Mouse (Mus musculus): ENCODE measurements around the gene Slc26a10. TPM values are rescaled to one million over a fixed set of nuclear protein-coding genes. Genes with fewer than 3 reads are reported as not detected.

The Slc26a10 gene
- polyA plus RNA-seq, 1 experiment from 2014 or later, result 1.4 TPM

- H3K4me3 ChIP-seq (ENCODE audit: low read length), result peak overlapping the region; percentile 13
- H3K9ac ChIP-seq (ENCODE audit: low read depth, low read length), result no peak overlapping the region
- 3% methylated on average over 29 of the region's 29 CpGs for WGBS
- H3K27me3 ChIP-seq (replicated peaks; ENCODE audit: control insufficient read depth, insufficient read depth, low read length), result peaks cover 13% of the 10 kb centered on the region; the same call in 1 of the 2 replicates
- H3K36me3 ChIP-seq (ENCODE audit: control insufficient read depth, insufficient read depth, low read length), result no peaks in the 10 kb centered on the region
- no peaks in the 10 kb centered on the region for H3K9me3 ChIP-seq (ENCODE audit: control insufficient read depth, low read length)
- peaks cover 17% of the 10 kb centered on the region for H3K4me1 ChIP-seq (ENCODE audit: control insufficient read depth, insufficient read depth, low read depth, low read length)
- H3K27ac ChIP-seq (ENCODE audit: low read depth, low read length), result no peak overlapping the region
- ATAC-seq, result peak; percentile 35
- H3K4me2 ChIP-seq (ENCODE audit: low read length), result peak overlapping the region; percentile 48
Measured at GRCm38 (mm10) chr10:127170837-127171272, 9.6 kb downstream of the Slc26a10 start.

GRCm38 (mm10) chr10:127170002-127170401, 10.4 kb downstream of the Slc26a10 start:
- Histone ChIP-seq H3K4me2 (ENCODE audit: low read length) (peak overlapping the region; percentile 48; the same call in 1 of the 2 replicates), H3K4me1 (ENCODE audit: control insufficient read depth, insufficient read depth, low read depth, low read length) (peaks cover 17% of the 10 kb centered on the region), H3K27ac (ENCODE audit: low read depth, low read length) (no peak overlapping the region), H3K4me3 (ENCODE audit: low read length) (no peak overlapping the region), H3K36me3 (ENCODE audit: control insufficient read depth, insufficient read depth, low read length) (no peaks in the 10 kb centered on the region), H3K9me3 (ENCODE audit: control insufficient read depth, low read length) (no peaks in the 10 kb centered on the region), H3K27me3 (replicated peaks; ENCODE audit: control insufficient read depth, insufficient read depth, low read length) (peaks cover 11% of the 10 kb centered on the region; the same call in 1 of the 2 replicates), H3K9ac (ENCODE audit: low read depth, low read length) (no peak overlapping the region)
- ATAC-seq, result no peak
- WGBS, result 5% methylated on average over 22 of the region's 22 CpGs

GRCm38 (mm10) chr10:127167614-127168192, 12.7 kb downstream of the Slc26a10 start:
- ATAC-seq, result no peak
- no peak overlapping the region for H3K9ac ChIP-seq (ENCODE audit: low read depth, low read length)

GRCm38 (mm10) chr10:127166771-127167613, 13.5 kb downstream of the Slc26a10 start:
- H3K27me3 ChIP-seq (replicated peaks; ENCODE audit: control insufficient read depth, insufficient read depth, low read length), result peaks cover 12% of the 10 kb centered on the region; the same call in 1 of the 2 replicates

More at GRCm38 (mm10) chr10:127167614-127168192, 12.7 kb downstream of the Slc26a10 start:
- H3K4me1 ChIP-seq (ENCODE audit: control insufficient read depth, insufficient read depth, low read depth, low read length), result peaks cover 22% of the 10 kb centered on the region
- no peak overlapping the region for H3K27ac ChIP-seq (ENCODE audit: low read depth, low read length)
- peak overlapping the region; percentile 91 for H3K4me2 ChIP-seq (ENCODE audit: low read length)
- H3K36me3 ChIP-seq (ENCODE audit: control insufficient read depth, insufficient read depth, low read length), result no peaks in the 10 kb centered on the region
- no peaks in the 10 kb centered on the region for H3K9me3 ChIP-seq (ENCODE audit: control insufficient read depth, low read length)
- 57% methylated on average over 10 of the region's 10 CpGs for WGBS
- H3K27me3 ChIP-seq (replicated peaks; ENCODE audit: control insufficient read depth, insufficient read depth, low read length), result peaks cover 12% of the 10 kb centered on the region; the same call in 1 of the 2 replicates
- no peak overlapping the region for H3K4me3 ChIP-seq (ENCODE audit: low read length)

DNA sequence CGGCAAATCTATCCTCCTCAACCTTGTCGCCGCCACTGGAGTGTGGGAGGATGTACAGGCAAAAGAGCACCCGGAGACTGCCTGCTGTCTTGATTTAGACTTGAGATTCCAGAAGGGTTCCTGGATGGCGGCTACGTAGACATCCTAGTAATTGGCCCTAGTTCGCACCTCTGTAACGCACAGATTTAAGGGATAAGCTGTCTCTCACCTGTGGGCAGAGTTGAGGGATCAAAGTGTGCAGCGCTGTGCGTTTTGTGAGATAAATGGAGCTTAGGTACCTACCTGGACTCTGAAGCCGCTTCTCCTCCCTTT, 14.1 kb downstream of the Slc26a10 start:
- H3K4me2 ChIP-seq (ENCODE audit: low read length), result peak overlapping the region; percentile 91
- peaks cover 22% of the 10 kb centered on the region for H3K4me1 ChIP-seq (ENCODE audit: control insufficient read depth, insufficient read depth, low read depth, low read length)
- H3K27ac ChIP-seq (ENCODE audit: low read depth, low read length), result peak overlapping the region; percentile 94; the same call in 1 of the 2 replicates
- ATAC-seq, result no peak
- 2% methylated on average over 11 of the region's 11 CpGs for WGBS
- peak overlapping the region; percentile 98 for H3K9ac ChIP-seq (ENCODE audit: low read depth, low read length)
- no peaks in the 10 kb centered on the region for H3K9me3 ChIP-seq (ENCODE audit: control insufficient read depth, low read length)
- H3K4me3 ChIP-seq (ENCODE audit: low read length), result peak overlapping the region; percentile 86
- H3K36me3 ChIP-seq (ENCODE audit: control insufficient read depth, insufficient read depth, low read length), result no peaks in the 10 kb centered on the region
- peaks cover 6% of the 10 kb centered on the region; the same call in 1 of the 2 replicates for H3K27me3 ChIP-seq (replicated peaks; ENCODE audit: control insufficient read depth, insufficient read depth, low read length)

More at GRCm38 (mm10) chr10:127166771-127167613, 13.5 kb downstream of the Slc26a10 start:
- 22% methylated on average over 15 of the region's 15 CpGs for WGBS
- Histone ChIP-seq H3K4me3 (ENCODE audit: low read length) (peak overlapping the region; percentile 86), H3K36me3 (ENCODE audit: control insufficient read depth, insufficient read depth, low read length) (no peaks in the 10 kb centered on the region), H3K27ac (ENCODE audit: low read depth, low read length) (peak overlapping the region; percentile 94), H3K9me3 (ENCODE audit: control insufficient read depth, low read length) (no peaks in the 10 kb centered on the region), H3K4me2 (ENCODE audit: low read length) (peak overlapping the region; percentile 91), H3K9ac (ENCODE audit: low read depth, low read length) (peak overlapping the region; percentile 98), H3K4me1 (ENCODE audit: control insufficient read depth, insufficient read depth, low read depth, low read length) (peaks cover 22% of the 10 kb centered on the region)
- ATAC-seq, result no peak

- Histone ChIP-seq H3K9ac (ENCODE audit: low read depth, low read length) (peak overlapping the region; percentile 98), H3K4me1 (ENCODE audit: control insufficient read depth, insufficient read depth, low read depth, low read length) (peaks cover 22% of the 10 kb centered on the region), H3K27ac (ENCODE audit: low read depth, low read length) (peak overlapping the region; percentile 94), H3K4me3 (ENCODE audit: low read length) (peak overlapping the region; percentile 86), H3K9me3 (ENCODE audit: control insufficient read depth, low read length) (no peaks in the 10 kb centered on the region), H3K36me3 (ENCODE audit: control insufficient read depth, insufficient read depth, low read length) (no peaks in the 10 kb centered on the region), H3K27me3 (replicated peaks; ENCODE audit: control insufficient read depth, insufficient read depth, low read length) (peaks cover 3% of the 10 kb centered on the region; the same call in 1 of the 2 replicates), H3K4me2 (ENCODE audit: low read length) (peak overlapping the region; percentile 91)
- under 1% methylated on average over 56 of the region's 56 CpGs for WGBS
- ATAC-seq, result peak; percentile 57
Measured at GRCm38 (mm10) chr10:127165654-127166403, 14.6 kb downstream of the Slc26a10 start.

GRCm38 (mm10) chr10:127165354-127165653, 15.1 kb downstream of the Slc26a10 start:
- WGBS, result under 1% methylated on average over 32 of the region's 42 CpGs
- Histone ChIP-seq H3K27me3 (replicated peaks; ENCODE audit: control insufficient read depth, insufficient read depth, low read length) (peaks cover 3% of the 10 kb centered on the region; the same call in 1 of the 2 replicates), H3K36me3 (ENCODE audit: control insufficient read depth, insufficient read depth, low read length) (no peaks in the 10 kb centered on the region), H3K9ac (ENCODE audit: low read depth, low read length) (peak overlapping the region; percentile 98), H3K9me3 (ENCODE audit: control insufficient read depth, low read length) (no peaks in the 10 kb centered on the region), H3K4me3 (ENCODE audit: low read length) (peak overlapping the region; percentile 86), H3K4me1 (ENCODE audit: control insufficient read depth, insufficient read depth, low read depth, low read length) (peaks cover 21% of the 10 kb centered on the region), H3K27ac (ENCODE audit: low read depth, low read length) (peak overlapping the region; percentile 94), H3K4me2 (ENCODE audit: low read length) (peak overlapping the region; percentile 91)
- ATAC-seq, result peak; percentile 58

DNA sequence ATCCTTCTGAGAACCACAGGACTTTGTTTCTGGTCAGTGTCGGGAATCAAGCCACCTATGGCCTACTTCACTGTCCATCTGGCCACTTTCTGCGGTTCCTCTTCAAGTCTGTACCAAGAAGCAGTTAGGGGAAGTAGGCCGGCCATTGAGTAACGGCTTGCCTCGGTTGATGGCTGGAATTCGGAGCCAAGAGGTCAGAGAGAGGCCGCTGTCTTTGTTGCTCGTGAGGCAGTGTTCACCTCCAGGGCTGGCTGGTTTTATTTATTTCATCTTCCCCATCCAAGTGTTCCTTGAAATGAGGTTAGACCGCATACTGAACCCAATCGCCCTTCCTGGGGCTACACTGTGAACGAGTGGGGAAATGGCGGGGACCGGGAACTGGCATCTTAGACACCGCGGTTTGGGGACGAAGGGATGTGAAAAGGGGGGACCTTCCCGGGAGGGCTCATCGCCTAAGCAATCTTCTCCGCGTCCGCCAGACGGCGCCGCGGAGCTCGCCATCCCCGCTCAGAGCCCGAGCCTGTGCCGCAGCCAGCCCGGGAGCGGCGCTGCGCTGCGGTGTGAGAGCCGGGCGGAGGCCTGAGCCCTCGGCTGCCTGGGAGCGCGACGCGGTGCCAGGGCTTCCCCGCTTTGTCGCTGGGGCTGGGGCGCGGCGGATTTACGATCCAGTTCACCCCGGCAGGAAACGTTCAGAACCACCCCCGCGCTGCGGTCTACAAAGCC, 15.7 kb downstream of the Slc26a10 start, which contains the start of gene B4galnt1:
TSS of gene B4galnt1 (plus strand) at position 595 of the 723 bp plus-strand sequence.
- peaks cover 3% of the 10 kb centered on the region; the same call in 1 of the 2 replicates for H3K27me3 ChIP-seq (replicated peaks; ENCODE audit: control insufficient read depth, insufficient read depth, low read length)
- peaks cover 16% of the 10 kb centered on the region for H3K4me1 ChIP-seq (ENCODE audit: control insufficient read depth, insufficient read depth, low read depth, low read length)
- no peaks in the 10 kb centered on the region for H3K9me3 ChIP-seq (ENCODE audit: control insufficient read depth, low read length)
- ATAC-seq, result peak; percentile 91
- H3K4me3 ChIP-seq (ENCODE audit: low read length), result peak within 1 kb of the TSS; percentile 86
- H3K4me2 ChIP-seq (ENCODE audit: low read length), result peak within 1 kb of the TSS; percentile 91
- 2% methylated on average over 44 of the region's 52 CpGs for WGBS
- H3K36me3 ChIP-seq (ENCODE audit: control insufficient read depth, insufficient read depth, low read length), result no peaks in the 10 kb centered on the region
- peak within 1 kb of the TSS; percentile 98 for H3K9ac ChIP-seq (ENCODE audit: low read depth, low read length)
- H3K27ac ChIP-seq (ENCODE audit: low read depth, low read length), result peak within 1 kb of the TSS; percentile 94
